Mouse (Mus musculus): Measurements from ENCODE around the gene Tom1l1. TPM values are rescaled to one million over a fixed set of nuclear protein-coding genes. Genes with fewer than 3 reads are reported as not detected.

Gene Tom1l1
- polyA plus RNA-seq, 1 experiment = 11.6 TPM

GRCm38 (mm10) chr11:90685196-90685595 lies 3.0 kb downstream of the Tom1l1 start:
- Histone ChIP-seq H3K4me3 (ENCODE audit: insufficient read depth, low read depth, low read length) (no peak overlapping the region), H3K4me1 (ENCODE audit: control insufficient read depth, insufficient read depth, insufficient read length, low read length) (no peaks in the 10 kb centered on the region), H3K27ac (replicated peaks; ENCODE audit: low read depth, low read length) (no peak overlapping the region)

GRCm38 (mm10) chr11:90684765-90685164 lies 3.4 kb downstream of the Tom1l1 start:
- no peaks in the 10 kb centered on the region for H3K4me1 ChIP-seq (ENCODE audit: control insufficient read depth, insufficient read depth, insufficient read length, low read length)
- H3K27ac ChIP-seq (replicated peaks; ENCODE audit: low read depth, low read length) = no peak overlapping the region
- no peak overlapping the region for H3K4me3 ChIP-seq (ENCODE audit: insufficient read depth, low read depth, low read length)

GRCm38 (mm10) chr11:90681171-90681570 lies 7.0 kb downstream of the Tom1l1 start:
- H3K4me3 ChIP-seq (ENCODE audit: insufficient read depth, low read depth, low read length) = no peak overlapping the region
- H3K4me1 ChIP-seq (ENCODE audit: control insufficient read depth, insufficient read depth, insufficient read length, low read length) = no peaks in the 10 kb centered on the region
- no peak overlapping the region for H3K27ac ChIP-seq (replicated peaks; ENCODE audit: low read depth, low read length)

- Histone ChIP-seq H3K4me1 (ENCODE audit: control insufficient read depth, insufficient read depth, insufficient read length, low read length) (no peaks in the 10 kb centered on the region), H3K27ac (replicated peaks; ENCODE audit: low read depth, low read length) (no peak overlapping the region), H3K4me3 (ENCODE audit: insufficient read depth, low read depth, low read length) (no peak overlapping the region)
These were observed 9.6 kb downstream of the Tom1l1 start for GRCm38 (mm10) chr11:90678582-90678981.

GRCm38 (mm10) chr11:90677771-90678288 lies 10.3 kb downstream of the Tom1l1 start:
- Histone ChIP-seq H3K4me1 (ENCODE audit: control insufficient read depth, insufficient read depth, insufficient read length, low read length) (no peaks in the 10 kb centered on the region), H3K4me3 (ENCODE audit: insufficient read depth, low read depth, low read length) (no peak overlapping the region), H3K27ac (replicated peaks; ENCODE audit: low read depth, low read length) (no peak overlapping the region)

GRCm38 (mm10) chr11:90677027-90677426 lies 11.1 kb downstream of the Tom1l1 start:
- H3K27ac ChIP-seq (replicated peaks; ENCODE audit: low read depth, low read length) = no peak overlapping the region
- no peak overlapping the region for H3K4me3 ChIP-seq (ENCODE audit: insufficient read depth, low read depth, low read length)
- no peaks in the 10 kb centered on the region for H3K4me1 ChIP-seq (ENCODE audit: control insufficient read depth, insufficient read depth, insufficient read length, low read length)

- Histone ChIP-seq H3K4me3 (ENCODE audit: insufficient read depth, low read depth, low read length) (no peak overlapping the region), H3K4me1 (ENCODE audit: control insufficient read depth, insufficient read depth, insufficient read length, low read length) (no peaks in the 10 kb centered on the region), H3K27ac (replicated peaks; ENCODE audit: low read depth, low read length) (no peak overlapping the region)
These were observed 12.6 kb downstream of the Tom1l1 start for GRCm38 (mm10) chr11:90675479-90676110.

- Histone ChIP-seq H3K27ac (replicated peaks; ENCODE audit: low read depth, low read length) (no peak overlapping the region), H3K4me3 (ENCODE audit: insufficient read depth, low read depth, low read length) (no peak overlapping the region), H3K4me1 (ENCODE audit: control insufficient read depth, insufficient read depth, insufficient read length, low read length) (no peaks in the 10 kb centered on the region)
These were observed 20.8 kb downstream of the Tom1l1 start for GRCm38 (mm10) chr11:90667325-90667724.

GRCm38 (mm10) chr11:90666916-90667315 lies 21.2 kb downstream of the Tom1l1 start:
- no peak overlapping the region for H3K27ac ChIP-seq (replicated peaks; ENCODE audit: low read depth, low read length)

GRCm38 (mm10) chr11:90666144-90666757 lies 21.9 kb downstream of the Tom1l1 start:
- Histone ChIP-seq H3K4me3 (ENCODE audit: insufficient read depth, low read depth, low read length) (no peak overlapping the region), H3K4me1 (ENCODE audit: control insufficient read depth, insufficient read depth, insufficient read length, low read length) (no peaks in the 10 kb centered on the region), H3K27ac (replicated peaks; ENCODE audit: low read depth, low read length) (no peak overlapping the region)

More at GRCm38 (mm10) chr11:90666916-90667315, 21.2 kb downstream of the Tom1l1 start:
- H3K4me1 ChIP-seq (ENCODE audit: control insufficient read depth, insufficient read depth, insufficient read length, low read length) = no peaks in the 10 kb centered on the region
- no peak overlapping the region for H3K4me3 ChIP-seq (ENCODE audit: insufficient read depth, low read depth, low read length)

GRCm38 (mm10) chr11:90665161-90665560 lies 23.0 kb downstream of the Tom1l1 start:
- H3K4me3 ChIP-seq (ENCODE audit: insufficient read depth, low read depth, low read length) = no peak overlapping the region
- no peak overlapping the region for H3K27ac ChIP-seq (replicated peaks; ENCODE audit: low read depth, low read length)
- H3K4me1 ChIP-seq (ENCODE audit: control insufficient read depth, insufficient read depth, insufficient read length, low read length) = no peaks in the 10 kb centered on the region

- Histone ChIP-seq H3K4me3 (ENCODE audit: insufficient read depth, low read depth, low read length) (no peak overlapping the region), H3K4me1 (ENCODE audit: control insufficient read depth, insufficient read depth, insufficient read length, low read length) (no peaks in the 10 kb centered on the region), H3K27ac (replicated peaks; ENCODE audit: low read depth, low read length) (no peak overlapping the region)
These were observed 23.7 kb downstream of the Tom1l1 start for GRCm38 (mm10) chr11:90664345-90664986.

GRCm38 (mm10) chr11:90663618-90664297 lies 24.4 kb downstream of the Tom1l1 start:
- H3K4me1 ChIP-seq (ENCODE audit: control insufficient read depth, insufficient read depth, insufficient read length, low read length) = no peaks in the 10 kb centered on the region
- no peak overlapping the region for H3K27ac ChIP-seq (replicated peaks; ENCODE audit: low read depth, low read length)

GRCm38 (mm10) chr11:90663052-90663451 lies 25.1 kb downstream of the Tom1l1 start:
- no peak overlapping the region for H3K27ac ChIP-seq (replicated peaks; ENCODE audit: low read depth, low read length)
- H3K4me3 ChIP-seq (ENCODE audit: insufficient read depth, low read depth, low read length) = no peak overlapping the region
- no peaks in the 10 kb centered on the region for H3K4me1 ChIP-seq (ENCODE audit: control insufficient read depth, insufficient read depth, insufficient read length, low read length)

More at GRCm38 (mm10) chr11:90663618-90664297, 24.4 kb downstream of the Tom1l1 start:
- H3K4me3 ChIP-seq (ENCODE audit: insufficient read depth, low read depth, low read length) = no peak overlapping the region

GRCm38 (mm10) chr11:90660662-90661061 lies 27.5 kb downstream of the Tom1l1 start:
- Histone ChIP-seq H3K27ac (replicated peaks; ENCODE audit: low read depth, low read length) (no peak overlapping the region), H3K4me1 (ENCODE audit: control insufficient read depth, insufficient read depth, insufficient read length, low read length) (no peaks in the 10 kb centered on the region), H3K4me3 (ENCODE audit: insufficient read depth, low read depth, low read length) (no peak overlapping the region)
